In genomic region chr9:33260171-33260570, GRCm38 (mm10) we compare ENCODE assay signal across 8 mouse cellular contexts.
DNase-seq lines count a peak whose midpoint lies in the region; ATAC-seq and TF ChIP-seq lines count a peak whose summit lies in the region.

No protein-coding gene starts in this region.

- H3K36me3 ChIP-seq in heart, embryonic 12.5 days, result no peaks in the 10 kb centered on the region
- no peaks in the 10 kb centered on the region for H3K36me3 ChIP-seq in embryonic facial prominence, embryonic 14.5 days (ENCODE audit: control insufficient read depth, insufficient read depth, low read length)
- H3K36me3 ChIP-seq in kidney, adult 2 months (ENCODE audit: control insufficient read depth, insufficient read depth, low read length), result no peaks in the 10 kb centered on the region
- no peaks in the 10 kb centered on the region for H3K36me3 ChIP-seq in neural tube, embryonic 13.5 days

- H3K4me2 ChIP-seq in heart, embryonic 12.5 days, result no peak overlapping the region
- no peak overlapping the region for H3K4me2 ChIP-seq in embryonic facial prominence, embryonic 14.5 days (ENCODE audit: low read depth, low read length)
- no peak overlapping the region for H3K4me2 ChIP-seq in neural tube, embryonic 13.5 days

- H3K27ac ChIP-seq in heart, embryonic 12.5 days (ENCODE audit: poor library complexity, severe bottlenecking), result no peak overlapping the region
- no peak overlapping the region for H3K27ac ChIP-seq in bone marrow, adult 2 months (ENCODE audit: control insufficient read depth, insufficient read depth, low read depth, low read length, poor library complexity)
- no peak overlapping the region for H3K27ac ChIP-seq in embryonic facial prominence, embryonic 14.5 days (replicated peaks; ENCODE audit: low read depth, low read length)
- no peak overlapping the region for H3K27ac ChIP-seq in kidney, adult 2 months (ENCODE audit: insufficient read depth, low read depth, low read length)
- no peak overlapping the region for H3K27ac ChIP-seq in neural tube, embryonic 13.5 days (replicated peaks)

- H3K9ac ChIP-seq in heart, embryonic 12.5 days, result no peak overlapping the region
- H3K9ac ChIP-seq in embryonic facial prominence, embryonic 14.5 days (ENCODE audit: low read depth, low read length), result no peak overlapping the region
- no peak overlapping the region for H3K9ac ChIP-seq in neural tube, embryonic 13.5 days

- 32% methylated on average over 4 of the region's 4 CpGs for WGBS in heart, embryonic 12.5 days
- 28% methylated on average over 4 of the region's 4 CpGs for WGBS in bone marrow, adult 2 months
- 21% methylated on average over 4 of the region's 4 CpGs for WGBS in embryonic facial prominence, embryonic 14.5 days
- WGBS in kidney, adult 2 months, result 24% methylated on average over 4 of the region's 4 CpGs
- 32% methylated on average over 4 of the region's 4 CpGs for WGBS in neural tube, embryonic 13.5 days

- no peak for TF ChIP-seq POLR2A in bone marrow, adult 2 months (IDR thresholded peaks at IDR 0.05; ENCODE audit: borderline replicate concordance, control insufficient read depth, low read depth, low read length)
- TF ChIP-seq POLR2A in kidney, adult 2 months (IDR thresholded peaks at IDR 0.05; ENCODE audit: low read depth, low read length), result no peak

- H3K9me3 ChIP-seq in heart, embryonic 12.5 days (replicated peaks), result no peaks in the 10 kb centered on the region
- H3K9me3 ChIP-seq in embryonic facial prominence, embryonic 14.5 days (ENCODE audit: control insufficient read depth, low read length), result no peaks in the 10 kb centered on the region
- no peaks in the 10 kb centered on the region for H3K9me3 ChIP-seq in neural tube, embryonic 13.5 days

- ATAC-seq in heart, embryonic 12.5 days (ENCODE audit: insufficient number of reproducible peaks, low FRiP score), result no peak
- ATAC-seq in embryonic facial prominence, embryonic 14.5 days (ENCODE audit: low read depth), result peak; percentile 72; the same call in 1 of the 2 replicates
- ATAC-seq in neural tube, embryonic 13.5 days (ENCODE audit: low read depth), result peak; percentile 85; the same call in 1 of the 2 replicates

- peak; percentile 14 to 21 for DNase-seq in heart, postnatal 36 days
- peak; percentile 73 for DNase-seq in embryonic facial prominence, embryonic 14.5 days (ENCODE audit: low spot score)
- DNase-seq in kidney, adult 2 months, result peak; percentile 47
- DNase-seq in left cerebral cortex, postnatal 36 days (ENCODE audit: low spot score in 2 of 2), result peak; percentile 51 to 55
- DNase-seq in yolk sac, embryonic 10.5 days (ENCODE audit: low spot score), result peak; percentile 24

- no peaks in the 10 kb centered on the region for H3K27me3 ChIP-seq in heart, embryonic 12.5 days (replicated peaks)
- H3K27me3 ChIP-seq in embryonic facial prominence, embryonic 14.5 days (replicated peaks; ENCODE audit: control insufficient read depth, insufficient read depth, low read length), result no peaks in the 10 kb centered on the region
- no peaks in the 10 kb centered on the region; the same call in 1 of the 2 replicates for H3K27me3 ChIP-seq in kidney, adult 2 months (replicated peaks; ENCODE audit: control insufficient read depth, insufficient read depth, low read length)
- no peaks in the 10 kb centered on the region for H3K27me3 ChIP-seq in neural tube, embryonic 13.5 days

- no peaks in the 10 kb centered on the region for H3K4me1 ChIP-seq in heart, embryonic 12.5 days (replicated peaks)
- no peaks in the 10 kb centered on the region for H3K4me1 ChIP-seq in bone marrow, adult 2 months (ENCODE audit: control insufficient read depth, insufficient read depth, low read length)
- peaks cover 4% of the 10 kb centered on the region; the same call in 1 of the 2 replicates for H3K4me1 ChIP-seq in embryonic facial prominence, embryonic 14.5 days (ENCODE audit: control insufficient read depth, insufficient read depth, low read length)
- no peaks in the 10 kb centered on the region for H3K4me1 ChIP-seq in kidney, adult 2 months (ENCODE audit: control insufficient read depth, insufficient read depth, low read length)
- 0 out of 2 replicates have a peak, but pooled peaks cover 2% of the 10 kb centered on the region for H3K4me1 ChIP-seq in neural tube, embryonic 13.5 days (replicated peaks)

- intact Hi-C loops in heart, postnatal 36 days (cut with DNase I), result loop anchor here (5.0 kb wide), 1 partner anchor 1227 kb away; the partner anchor contains the start of gene Kirrel3
- intact Hi-C loops in left cerebral cortex, postnatal 36 days (cut with DNase I), result loop anchor here (2.0 to 10.0 kb wide), 3 partner anchors 1227 to 1905 kb away; no protein-coding TSS in a partner anchor

- no peak overlapping the region for H3K4me3 ChIP-seq in heart, embryonic 12.5 days
- no peak overlapping the region for H3K4me3 ChIP-seq in bone marrow, adult 2 months (replicated peaks; ENCODE audit: control insufficient read depth, low read depth, low read length)
- H3K4me3 ChIP-seq in embryonic facial prominence, embryonic 14.5 days (ENCODE audit: low read depth, low read length), result no peak overlapping the region
- no peak overlapping the region for H3K4me3 ChIP-seq in kidney, adult 2 months (ENCODE audit: insufficient read depth, low read depth, low read length)
- H3K4me3 ChIP-seq in neural tube, embryonic 13.5 days, result no peak overlapping the region

- peak; percentile 73 for TF ChIP-seq CTCF in bone marrow, adult 2 months (IDR thresholded peaks at IDR 0.05; ENCODE audit: control insufficient read depth, insufficient read depth, low read length)
- TF ChIP-seq CTCF in kidney, adult 2 months (conservative IDR thresholded peaks at IDR 0.05; ENCODE audit: insufficient read depth, insufficient read length, low read depth, low read length), result peak; percentile 69

Comparison
In these comparisons a context has a peak if more than half of its experiments do, and no peak if none do; other contexts are left out.
1. DNase-seq: peak in every context shown above with its lines; median percentile 73 in embryonic facial prominence, embryonic 14.5 days; 53 in left cerebral cortex, postnatal 36 days; 47 in kidney, adult 2 months; 24 in yolk sac, embryonic 10.5 days; 18 in heart, postnatal 36 days.